Mouse (Mus musculus) gastrocnemius, postnatal 4 days (tissue): ENCODE results near the gene Cdc42se1. TPM values are rescaled to one million over a fixed set of nuclear protein-coding genes. Genes with fewer than 3 reads are reported as not detected.

Experiments
- DNase-seq, 2 experiments: peaks; one replicate each; pipeline ENCODE4 v3.0.0; 2021 to 2022; ENCODE audit warnings: low spot score in 2 of 2, mixed read lengths in 2 of 2
- total RNA-seq, 2 experiments: library from RNA; stranded (reverse); gene quantifications; 2 replicates each; pipeline ENCODE4 v1.2.3; 2021

Cdc42se1 gene
- total RNA-seq, 2 experiments from 2014 or later, result 48.1 to 49.2 TPM

GRCm38 (mm10) chr3:95246465-95247231, 18.1 kb downstream of the Cdc42se1 start:
- peak in 1 of 2 experiments; percentile 33 for DNase-seq

GRCm38 (mm10) chr3:95247660-95248336, 19.3 kb downstream of the Cdc42se1 start:
- no peak for DNase-seq

- DNase-seq, result no peak
These were observed 21.8 kb downstream of the Cdc42se1 start for GRCm38 (mm10) chr3:95250361-95250760.

- no peak for DNase-seq
These were observed 22.4 kb downstream of the Cdc42se1 start, which contains the start of gene Bnipl for GRCm38 (mm10) chr3:95250783-95251424. TSS of gene Bnipl (minus strand) at chr3:95251193.

GRCm38 (mm10) chr3:95256931-95257330, 28.4 kb downstream of the Cdc42se1 start:
- no peak for DNase-seq

GRCm38 (mm10) chr3:95261975-95262374, 33.4 kb downstream of the Cdc42se1 start:
- DNase-seq, result no peak

GRCm38 (mm10) chr3:95263089-95263739, 34.7 kb downstream of the Cdc42se1 start:
- DNase-seq, result peak; percentile 30 to 65

GRCm38 (mm10) chr3:95264724-95265123, 36.2 kb downstream of the Cdc42se1 start:
- no peak for DNase-seq

GRCm38 (mm10) chr3:95266052-95266451, 37.5 kb downstream of the Cdc42se1 start:
- DNase-seq, result no peak

GRCm38 (mm10) chr3:95267855-95268254, 39.3 kb downstream of the Cdc42se1 start:
- no peak for DNase-seq

- DNase-seq, result no peak
These were observed 41.3 kb downstream of the Cdc42se1 start for GRCm38 (mm10) chr3:95269789-95270188.

- DNase-seq, result no peak
These were observed 42.3 kb downstream of the Cdc42se1 start for GRCm38 (mm10) chr3:95270766-95271364.

- DNase-seq, result no peak
These were observed 44.9 kb downstream of the Cdc42se1 start for GRCm38 (mm10) chr3:95273471-95273870.

GRCm38 (mm10) chr3:95274453-95274852, 45.9 kb downstream of the Cdc42se1 start:
- DNase-seq, result no peak

- DNase-seq, result no peak
These were observed 46.6 kb downstream of the Cdc42se1 start for GRCm38 (mm10) chr3:95275161-95275560.

GRCm38 (mm10) chr3:95276428-95276934, 47.9 kb downstream of the Cdc42se1 start:
- no peak for DNase-seq

GRCm38 (mm10) chr3:95277149-95277551, 48.6 kb downstream of the Cdc42se1 start:
- DNase-seq, result no peak

- DNase-seq, result no peak
These were observed 52.2 kb downstream of the Cdc42se1 start for GRCm38 (mm10) chr3:95280747-95281146.

- DNase-seq, result peak; percentile 96 to 99
These were observed 52.9 kb downstream of the Cdc42se1 start, which contains the start of the genes Mindy1 and Prune1 for GRCm38 (mm10) chr3:95281216-95282126. TSS of gene Mindy1 (plus strand) at chr3:95281345. TSS of gene Prune1 (minus strand) at chr3:95282076.
